Mouse (Mus musculus): ENCODE measurements around the gene Pkib. TPM values are rescaled to one million over a fixed set of nuclear protein-coding genes. Genes with fewer than 3 reads are reported as not detected.

Pkib gene
- total RNA-seq, 2 experiments from 2014 or later = 0.31 to 0.79 TPM

- DNase-seq = peak; percentile 3 to 6
- intact Hi-C loops (cut with DNase I) = loop anchor here (2.0 to 5.0 kb wide), 2 partner anchors 157 to 265 kb away; no protein-coding TSS in a partner anchor
These were observed 95.9 kb downstream of the Pkib start for GRCm38 (mm10) chr10:57727666-57728065.

DNA sequence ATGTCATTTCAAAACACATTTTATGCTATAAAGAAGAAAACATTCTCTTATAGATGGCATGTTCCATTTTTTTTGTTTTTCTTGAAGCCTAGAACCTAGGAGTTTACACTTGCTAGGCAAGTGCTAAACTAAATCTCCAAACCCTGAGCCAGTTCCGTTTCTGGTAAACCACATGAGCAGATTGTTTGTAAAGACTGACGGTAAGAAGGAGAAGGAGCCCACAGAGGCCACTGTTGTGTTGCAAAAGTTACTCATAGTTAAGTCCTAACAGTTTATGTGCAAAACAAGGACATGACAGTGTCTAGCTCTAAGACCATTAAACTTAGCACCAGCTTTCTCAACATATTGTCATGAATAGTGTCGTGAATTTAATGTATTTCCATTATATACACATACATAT lies 99.9 kb downstream of the Pkib start:
- intact Hi-C loops (cut with DNase I) = no loop called here
- no peak for DNase-seq

GRCm38 (mm10) chr10:57740733-57741132 lies 109.0 kb downstream of the Pkib start:
- DNase-seq = no peak
- intact Hi-C loops (cut with DNase I) = loop anchor here (5.0 kb wide), 1 partner anchor 278 kb away; no protein-coding TSS in a partner anchor

DNA sequence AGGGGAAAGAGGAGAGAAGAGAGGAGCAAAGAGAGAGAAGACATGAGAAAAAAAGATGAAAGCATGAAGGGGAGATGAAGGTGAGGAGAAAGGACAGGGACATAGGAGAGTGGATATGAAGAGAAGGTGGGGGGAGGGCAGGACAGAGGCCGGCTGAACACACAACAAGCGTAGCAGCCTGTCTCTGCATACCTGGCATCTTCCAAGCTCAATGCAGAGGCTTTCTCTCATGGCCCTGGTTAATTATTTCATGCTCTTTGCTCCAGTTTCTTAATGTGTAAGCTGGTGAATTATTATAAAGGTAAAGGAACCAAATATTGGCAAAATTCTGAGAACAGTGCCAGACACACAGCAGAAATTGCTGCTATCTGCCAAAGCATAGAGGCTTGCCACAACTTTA lies 109.6 kb downstream of the Pkib start:
- DNase-seq = no peak
- intact Hi-C loops (cut with DNase I) = loop anchor here (5.0 kb wide), 1 partner anchor 279 kb away; no protein-coding TSS in a partner anchor

DNA sequence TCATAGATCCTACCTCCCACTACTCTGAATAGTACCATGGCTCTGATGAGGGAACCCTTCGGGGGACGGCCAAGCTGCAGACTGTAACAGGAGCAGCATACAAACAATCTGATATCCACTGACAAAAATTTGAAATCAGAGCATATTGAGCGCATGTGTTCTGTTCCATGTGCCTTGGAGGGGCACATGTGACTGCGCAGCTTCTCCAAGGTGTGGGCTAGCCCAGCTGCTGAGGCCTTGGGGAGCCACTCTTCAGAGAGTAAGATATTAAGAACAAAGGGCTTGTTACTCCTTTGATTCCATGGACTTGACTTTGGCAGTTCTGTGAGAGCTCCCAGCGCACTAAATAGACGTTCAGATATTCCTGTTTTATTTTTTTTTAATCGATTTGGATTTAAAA lies 111.3 kb downstream of the Pkib start:
- DNase-seq = no peak
- intact Hi-C loops (cut with DNase I) = loop anchor here (1.0 to 5.0 kb wide), 3 partner anchors 52 to 281 kb away; no protein-coding TSS in a partner anchor

GRCm38 (mm10) chr10:57743606-57744016 lies 111.8 kb downstream of the Pkib start:
- DNase-seq = peak; percentile 13 to 67
- intact Hi-C loops (cut with DNase I) = loop anchor here (1.0 to 5.0 kb wide), 3 partner anchors 52 to 281 kb away; no protein-coding TSS in a partner anchor

- DNase-seq = no peak
- intact Hi-C loops (cut with DNase I) = loop anchor here (5.0 kb wide), 1 partner anchor 282 kb away; no protein-coding TSS in a partner anchor
These were observed 112.5 kb downstream of the Pkib start for GRCm38 (mm10) chr10:57744128-57744765.

GRCm38 (mm10) chr10:57745452-57745851 lies 113.7 kb downstream of the Pkib start:
- intact Hi-C loops (cut with DNase I) = no loop called here
- no peak for DNase-seq

- intact Hi-C loops (cut with DNase I) = no loop called here
- DNase-seq = no peak
These were observed 115.3 kb downstream of the Pkib start for GRCm38 (mm10) chr10:57747127-57747526.

GRCm38 (mm10) chr10:57753343-57753742 lies 121.6 kb downstream of the Pkib start:
- no peak for DNase-seq
- intact Hi-C loops (cut with DNase I) = no loop called here

DNA sequence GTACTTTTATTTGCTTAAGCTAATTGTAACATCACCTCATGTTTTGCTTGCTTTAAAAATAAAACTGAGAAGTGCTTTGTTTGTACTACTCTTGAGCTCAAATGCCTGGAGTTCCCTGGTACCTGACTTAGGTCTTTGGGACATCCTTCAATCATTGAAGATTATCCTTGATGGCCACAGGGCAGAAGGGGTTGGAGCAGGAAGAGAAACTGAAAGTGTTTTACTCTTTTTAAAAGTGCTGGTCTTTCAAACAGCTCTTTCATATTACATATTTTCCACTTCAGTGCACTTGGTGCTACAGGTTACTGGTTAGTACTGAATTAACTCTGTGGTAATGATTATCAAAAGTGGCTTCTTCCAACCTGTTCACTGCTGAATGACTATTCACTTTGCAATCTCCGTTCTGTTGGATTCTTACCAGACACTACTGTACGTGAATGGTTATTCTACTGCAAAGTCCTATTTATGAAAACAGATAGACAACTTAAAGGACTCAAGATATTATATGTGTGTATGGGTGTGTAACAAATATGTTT lies 123.5 kb downstream of the Pkib start:
- DNase-seq = no peak
- intact Hi-C loops (cut with DNase I) = no loop called here

- no peak for DNase-seq
- intact Hi-C loops (cut with DNase I) = no loop called here
These were observed 127.2 kb downstream of the Pkib start for GRCm38 (mm10) chr10:57758999-57759398.

DNA sequence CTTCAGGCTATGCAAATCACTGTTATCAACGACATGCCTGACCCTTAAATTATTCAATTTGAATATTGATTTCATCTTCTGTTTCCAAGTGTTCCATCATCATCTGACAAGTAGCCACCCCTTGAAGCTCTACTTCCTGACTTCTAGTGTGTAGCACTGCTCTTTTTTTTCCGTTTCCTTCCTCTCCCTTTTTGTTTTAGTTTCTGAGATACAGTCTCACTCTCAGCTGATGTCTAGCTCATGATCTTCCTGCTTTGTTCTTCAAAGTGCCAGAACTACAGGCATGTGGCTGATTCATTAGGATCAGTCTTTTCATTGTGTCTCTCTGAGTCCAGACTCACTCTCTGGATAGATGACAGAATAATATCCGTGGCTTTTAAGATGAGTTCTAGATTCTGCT lies 128.9 kb downstream of the Pkib start:
- no peak for DNase-seq
- intact Hi-C loops (cut with DNase I) = no loop called here

GRCm38 (mm10) chr10:57763044-57763443 lies 131.3 kb downstream of the Pkib start:
- intact Hi-C loops (cut with DNase I) = no loop called here
- no peak for DNase-seq

GRCm38 (mm10) chr10:57783289-57784130 lies 151.7 kb downstream of the Pkib start:
- intact Hi-C loops (cut with DNase I) = no loop called here
- DNase-seq = no peak

DNA sequence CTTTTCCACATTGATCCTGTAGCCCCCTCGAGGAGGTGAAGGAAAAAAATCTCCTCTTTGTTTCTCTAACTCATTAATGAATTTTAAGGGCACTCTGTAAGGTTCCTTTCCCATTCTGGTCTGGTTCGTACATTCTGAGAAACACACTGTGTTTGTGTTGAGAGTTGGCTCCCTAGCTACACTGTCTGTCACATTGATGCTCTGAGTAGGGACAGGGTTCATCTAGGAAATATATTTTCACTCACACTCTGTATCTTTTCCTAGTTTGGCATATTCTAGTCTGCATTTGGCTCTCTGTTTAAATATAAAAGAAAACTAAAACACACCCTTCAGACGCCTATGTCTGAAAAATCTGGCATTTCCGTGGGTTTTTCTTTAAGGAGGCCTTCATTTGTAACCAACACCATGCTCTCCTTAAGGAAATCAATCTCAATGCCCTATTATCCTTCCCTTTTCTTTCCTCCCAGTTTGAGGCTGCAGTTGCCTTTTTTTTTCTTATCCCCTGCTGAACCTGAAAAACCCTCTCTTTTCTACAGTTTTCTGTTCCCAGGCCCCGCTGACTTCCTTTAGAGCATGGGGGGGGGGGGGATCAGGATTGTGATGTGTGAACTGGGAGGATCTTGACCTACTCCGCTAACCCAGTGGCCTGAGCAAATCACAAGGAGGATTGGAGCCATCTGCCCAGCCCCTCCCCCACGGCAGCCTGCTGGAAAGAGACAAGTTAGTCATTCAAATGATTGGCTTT lies 152.5 kb downstream of the Pkib start:
- intact Hi-C loops (cut with DNase I) = no loop called here
- peak; percentile 25 to 46 for DNase-seq

DNA sequence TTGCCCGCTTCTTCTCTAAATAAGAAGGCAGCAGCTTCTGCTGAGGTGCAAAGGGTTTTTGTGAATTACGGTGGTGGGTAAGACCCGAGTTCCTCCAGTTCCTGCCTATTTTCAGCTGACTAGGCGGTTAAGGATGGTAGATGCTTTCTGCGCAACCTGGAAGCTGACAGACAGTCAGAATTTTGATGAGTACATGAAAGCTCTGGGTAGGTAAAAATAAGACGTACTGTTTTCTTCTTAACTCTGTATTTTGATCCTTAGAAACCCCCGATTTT lies 153.0 kb downstream of the Pkib start, which contains the start of gene Fabp7:
Gene Fabp7, plus strand, starts transcription at position 6 of the 275 bp plus-strand sequence.
- intact Hi-C loops (cut with DNase I) = no loop called here
- DNase-seq = no peak

DNA sequence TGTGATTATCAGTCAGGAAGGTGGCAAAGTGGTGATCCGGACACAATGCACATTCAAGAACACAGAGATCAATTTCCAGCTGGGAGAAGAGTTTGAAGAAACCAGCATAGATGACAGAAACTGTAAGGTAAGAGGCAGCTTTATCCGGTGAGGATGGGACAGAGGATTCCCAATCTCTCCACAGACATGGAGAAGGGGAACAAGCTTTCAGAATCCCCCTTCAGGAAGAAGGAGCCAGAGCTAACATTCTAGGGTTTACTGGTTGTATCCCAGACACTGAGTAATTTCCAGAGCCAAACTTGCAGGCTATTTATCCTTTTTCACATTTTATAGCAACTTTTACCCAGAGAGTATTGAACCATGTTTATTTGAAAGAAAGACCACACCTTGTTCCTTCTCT lies 153.8 kb downstream of the Pkib start:
- DNase-seq = no peak
- intact Hi-C loops (cut with DNase I) = no loop called here
